Mouse (Mus musculus) liver, embryonic 11.5 days (tissue): ENCODE data around the gene Rbp7. TPM values are rescaled to one million over a fixed set of nuclear protein-coding genes. Genes with fewer than 3 reads are reported as not detected.
"Not testable (repeated sequence)": the region's sequence is repeated elsewhere in the genome, so short reads cannot be mapped to it uniquely, and the experiment has no call there.

Experiments
- ATAC-seq: fragments of 200-750 bp; cut with Nextera tagmentation; replicated peaks from 2 replicates; pipeline ENCODE4 v1.8.0; 2017; ENCODE audit warnings: moderate number of reproducible peaks, mild to moderate bottlenecking, moderate TSS enrichment, moderate library complexity; ENCODE audit not compliant: low FRiP score
- DNase-seq: peaks from one replicate; pipeline ENCODE4 v3.0.0-alpha.2; 2017; ENCODE audit warnings: low spot score
- H3K27ac ChIP-seq: fragments of 300-500 bp; sonication (generic); 2 replicates; pipeline ENCODE4 v1.5.1; 2014; ENCODE audit warnings: mild to moderate bottlenecking, low read depth, low read length, control low read depth
- H3K27me3 ChIP-seq: fragments of 300-500 bp; sonication (generic); replicated peaks from 2 replicates; pipeline ENCODE4 v1.6.1; 2014; ENCODE audit warnings: low read length, mixed read lengths; ENCODE audit not compliant: control insufficient read depth, insufficient read depth
- H3K36me3 ChIP-seq: fragments of 300-500 bp; sonication (generic); 2 replicates; pipeline ENCODE4 v1.6.1; 2014; ENCODE audit warnings: mild to moderate bottlenecking, low read length, moderate library complexity, mixed read lengths; ENCODE audit not compliant: control insufficient read depth, insufficient read depth
- H3K4me1 ChIP-seq: fragments of 300-500 bp; sonication (generic); replicated peaks from 2 replicates; pipeline ENCODE4 v1.6.1; 2014; ENCODE audit warnings: low read length, mixed read lengths; ENCODE audit not compliant: control insufficient read depth, insufficient read depth
- H3K4me2 ChIP-seq: fragments of 300-500 bp; sonication (generic); 2 replicates; pipeline ENCODE4 v1.6.1; 2014; ENCODE audit warnings: mild to moderate bottlenecking, control low read depth, moderate library complexity
- H3K4me3 ChIP-seq: fragments of 300-500 bp; sonication (generic); 2 replicates; pipeline ENCODE4 v1.5.1; 2014; ENCODE audit warnings: low read depth, low read length, control low read depth
- H3K9ac ChIP-seq: fragments of 300-500 bp; sonication (generic); 2 replicates; pipeline ENCODE4 v1.6.1; 2014; ENCODE audit warnings: low read depth, low read length, control low read depth
- H3K9me3 ChIP-seq: fragments of 300-500 bp; sonication (generic); 2 replicates; pipeline ENCODE4 v1.6.1; 2016; ENCODE audit warnings: low read length, inconsistent platforms, mixed read lengths; ENCODE audit not compliant: control insufficient read depth
- WGBS: fragments of 180-500 bp; shearing (Covaris S2); extraction: QIAGEN DNeasy Blood & Tissue Kit; methylation state at CpG from one replicate; pipeline ENCODE4 v1.1.7; 2014; 5-methylcytosine and 5-hydroxymethylcytosine counted together
- polyA plus RNA-seq: library from polyadenylated mRNA; unstranded; fragments of >200 nt; fragmentation: Nextera tagmentation; extraction: Ambion mirVana; gene quantifications from 2 replicates; pipeline ENCODE4 v1.2.1, GENCODE M21; 2014

The Rbp7 gene
- polyA plus RNA-seq, 1 experiment from 2014 or later = not detected

DNA sequence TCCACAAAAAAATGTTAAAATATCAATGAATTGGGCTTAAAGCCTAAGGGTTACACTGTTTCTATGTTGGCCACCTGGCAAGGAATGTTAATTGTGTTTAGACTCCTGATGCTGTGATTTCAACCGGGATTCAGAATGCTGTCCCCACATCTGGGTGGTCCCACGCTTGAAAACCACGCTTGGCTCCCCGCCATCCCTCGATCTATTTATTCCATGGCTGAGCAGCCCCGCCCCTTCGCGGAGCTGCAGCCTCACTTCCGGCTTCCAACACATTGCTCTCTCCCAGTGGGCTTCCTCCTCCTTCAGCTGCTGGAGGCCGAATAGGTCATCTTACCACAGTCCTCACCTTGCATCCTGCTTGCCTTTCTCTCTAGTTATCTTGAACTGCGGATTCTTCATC, 8.9 kb downstream of the Rbp7 start:
- ATAC-seq = peak; percentile 45
- peak overlapping the region; percentile 88 for H3K4me2 ChIP-seq
- no peaks in the 10 kb centered on the region for H3K36me3 ChIP-seq
- peak overlapping the region; percentile 69 for H3K9ac ChIP-seq
- 4% methylated on average over 11 of the region's 11 CpGs for WGBS
- H3K4me3 ChIP-seq = peak overlapping the region; percentile 40
- no peaks in the 10 kb centered on the region for H3K9me3 ChIP-seq
- H3K4me1 ChIP-seq = peaks cover 6% of the 10 kb centered on the region; the same call in 1 of the 2 replicates
- no peaks in the 10 kb centered on the region for H3K27me3 ChIP-seq
- DNase-seq = peak; percentile 69
- peak overlapping the region; percentile 76 for H3K27ac ChIP-seq

- DNase-seq = peak; percentile 90
- Histone ChIP-seq H3K27me3 (no peaks in the 10 kb centered on the region), H3K9ac (peak overlapping the region; percentile 69), H3K4me2 (peak overlapping the region; percentile 88), H3K36me3 (no peaks in the 10 kb centered on the region), H3K27ac (peak overlapping the region; percentile 76), H3K4me1 (peaks cover 6% of the 10 kb centered on the region; the same call in 1 of the 2 replicates), H3K4me3 (peak overlapping the region; percentile 40), H3K9me3 (no peaks in the 10 kb centered on the region)
- under 1% methylated on average over 36 of the region's 36 CpGs for WGBS
- ATAC-seq = peak; percentile 95
Measured at GRCm38 (mm10) chr4:149444964-149445701, 9.6 kb downstream of the Rbp7 start.

DNA sequence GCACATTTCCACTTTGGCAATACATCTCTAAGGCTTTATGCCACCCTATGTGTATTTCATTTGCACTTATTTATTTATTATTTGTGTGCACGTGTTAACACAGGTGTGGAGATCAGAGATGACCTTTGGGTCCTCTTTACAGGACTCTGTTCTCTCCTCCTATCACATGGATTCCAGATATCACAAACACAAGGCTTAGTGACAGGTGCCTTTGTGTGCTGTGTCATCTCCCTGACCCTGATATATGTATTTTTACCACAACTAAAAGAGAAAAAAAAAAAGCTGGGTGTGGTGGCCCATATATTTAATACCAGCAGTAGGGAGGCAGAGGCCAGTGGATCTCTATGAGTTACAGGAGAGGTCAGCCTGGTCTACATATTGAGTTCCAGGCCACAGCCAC, 10.3 kb downstream of the Rbp7 start:
- no peak overlapping the region for H3K4me3 ChIP-seq
- H3K27me3 ChIP-seq = no peaks in the 10 kb centered on the region
- no peak overlapping the region for H3K9ac ChIP-seq
- ATAC-seq (no peak), DNase-seq (no peak)
- 59% methylated on average over 1 of the region's 1 CpGs for WGBS
- peak overlapping the region; percentile 88 for H3K4me2 ChIP-seq
- no peak overlapping the region for H3K27ac ChIP-seq
- H3K4me1 ChIP-seq = peaks cover 6% of the 10 kb centered on the region; the same call in 1 of the 2 replicates
- H3K9me3 ChIP-seq = no peaks in the 10 kb centered on the region
- H3K36me3 ChIP-seq = no peaks in the 10 kb centered on the region

GRCm38 (mm10) chr4:149442436-149442835, 12.3 kb downstream of the Rbp7 start:
- DNase-seq (no peak), ATAC-seq (no peak)
- no peak overlapping the region for H3K9ac ChIP-seq
- WGBS = 58% methylated on average over 3 of the region's 3 CpGs
- peaks cover 6% of the 10 kb centered on the region; the same call in 1 of the 2 replicates for H3K4me1 ChIP-seq
- H3K27me3 ChIP-seq = no peaks in the 10 kb centered on the region
- no peaks in the 10 kb centered on the region for H3K9me3 ChIP-seq
- no peak overlapping the region for H3K4me3 ChIP-seq
- no peak overlapping the region for H3K4me2 ChIP-seq
- no peaks in the 10 kb centered on the region for H3K36me3 ChIP-seq
- H3K27ac ChIP-seq = no peak overlapping the region

- WGBS = 83% methylated on average over 8 of the region's 8 CpGs
- Histone ChIP-seq H3K9ac (no peak overlapping the region), H3K9me3 (no peaks in the 10 kb centered on the region), H3K4me1 (peaks cover 2% of the 10 kb centered on the region; the same call in 1 of the 2 replicates), H3K36me3 (no peaks in the 10 kb centered on the region), H3K4me2 (no peak overlapping the region), H3K27me3 (no peaks in the 10 kb centered on the region), H3K4me3 (no peak overlapping the region), H3K27ac (no peak overlapping the region)
- ATAC-seq = no peak
- DNase-seq = no peak
Measured at GRCm38 (mm10) chr4:149440576-149440975, 14.2 kb downstream of the Rbp7 start.

GRCm38 (mm10) chr4:149431887-149432286, 22.9 kb downstream of the Rbp7 start:
- H3K36me3 ChIP-seq, H3K27me3 ChIP-seq, ATAC-seq, DNase-seq, H3K4me2 ChIP-seq, H3K27ac ChIP-seq, H3K9ac ChIP-seq, H3K9me3 ChIP-seq, H3K4me3 ChIP-seq, H3K4me1 ChIP-seq: not testable (repeated sequence)
- WGBS = 58% methylated on average over 1 of the region's 1 CpGs

DNA sequence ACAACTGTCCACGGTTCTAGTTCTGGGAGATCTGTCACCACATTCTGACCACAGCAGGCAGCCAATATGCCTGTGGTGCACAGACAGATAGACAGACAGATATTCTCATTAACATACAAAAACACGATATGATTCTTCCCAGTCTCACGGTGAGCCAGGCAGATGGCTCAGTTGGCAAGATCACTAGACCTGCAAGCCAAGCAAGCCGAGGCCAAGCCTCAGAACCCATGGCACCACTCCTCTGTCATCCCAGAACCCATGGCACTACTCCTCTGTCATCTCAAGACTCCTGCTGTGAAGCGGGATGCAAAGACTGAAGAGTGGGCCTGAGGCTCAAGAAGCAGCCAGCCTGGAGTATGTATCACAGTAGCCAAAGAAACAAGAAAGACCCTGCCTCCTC, 25.2 kb downstream of the Rbp7 start:
- ATAC-seq (no peak), DNase-seq (no peak)
- H3K27me3 ChIP-seq = no peaks in the 10 kb centered on the region
- H3K4me3 ChIP-seq = no peak overlapping the region
- no peaks in the 10 kb centered on the region for H3K9me3 ChIP-seq
- H3K27ac ChIP-seq = no peak overlapping the region
- no peak overlapping the region for H3K9ac ChIP-seq
- H3K4me2 ChIP-seq = no peak overlapping the region
- 75% methylated on average over 5 of the region's 5 CpGs for WGBS
- peaks cover 8% of the 10 kb centered on the region for H3K4me1 ChIP-seq
- H3K36me3 ChIP-seq = no peaks in the 10 kb centered on the region

DNA sequence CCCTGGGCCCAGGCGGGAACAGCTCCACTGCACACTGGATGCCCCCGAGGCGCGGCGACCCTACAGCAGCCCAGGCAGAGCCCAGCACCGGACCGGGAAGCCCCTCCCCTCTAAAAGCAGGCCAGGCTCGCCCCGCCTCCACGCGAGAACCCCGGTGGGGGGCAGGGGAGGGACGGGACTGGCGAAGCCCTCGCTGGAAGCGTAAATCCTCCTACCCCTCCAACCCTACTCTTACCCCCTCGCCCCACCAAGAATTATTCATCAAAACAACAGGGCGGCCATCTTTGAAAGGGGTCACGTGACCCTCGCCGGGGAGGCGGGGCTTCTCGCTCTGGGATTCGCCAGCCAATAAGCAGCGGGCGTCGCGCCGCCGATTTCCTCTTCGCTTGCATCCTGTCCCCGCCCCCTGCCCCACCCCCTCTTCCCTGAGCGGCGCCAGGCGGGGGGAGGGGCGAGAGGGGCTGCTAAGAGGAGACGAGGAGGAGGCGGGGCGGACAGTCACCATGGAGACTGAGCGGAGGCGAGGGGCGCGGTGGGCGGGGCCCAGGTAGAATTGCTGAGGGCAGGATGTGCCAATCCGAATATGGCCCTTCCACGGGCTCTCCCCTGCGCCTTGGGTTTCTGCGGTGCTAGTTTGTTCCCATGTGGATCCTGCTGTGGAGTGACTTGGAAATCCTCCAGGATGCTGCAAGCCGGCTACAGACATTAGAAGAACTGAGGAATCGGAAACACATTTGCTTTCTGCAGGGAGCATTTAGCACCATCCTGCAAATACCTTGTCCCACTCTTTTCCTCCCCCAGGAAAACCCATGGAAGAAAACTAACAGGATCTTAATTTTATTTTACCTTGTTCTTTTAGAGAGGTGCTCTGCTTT, 28.2 kb downstream of the Rbp7 start, which contains the start of gene Ube4b:
Gene Ube4b (minus strand): TSS at position 425 of the 875 bp plus-strand sequence.
- under 1% methylated on average over 48 of the region's 50 CpGs for WGBS

More for the DNA sequence above, 28.2 kb downstream of the Rbp7 start, which contains the start of gene Ube4b:
- Histone ChIP-seq H3K36me3 (no peaks in the 10 kb centered on the region; the same call in 1 of the 2 replicates), H3K27ac (peak within 1 kb of the TSS; percentile 97), H3K4me3 (peak within 1 kb of the TSS; percentile 98), H3K27me3 (no peaks in the 10 kb centered on the region), H3K9me3 (no peaks in the 10 kb centered on the region), H3K4me2 (peak within 1 kb of the TSS; percentile 82), H3K4me1 (peaks cover 12% of the 10 kb centered on the region), H3K9ac (peak within 1 kb of the TSS; percentile 96)
- peak; percentile 99 for DNase-seq
- peak; percentile 90 for ATAC-seq
